ENCODE assay signal across 8 mouse cellular contexts in genomic region chr1:50926374-50927060, GRCm38 (mm10). TPM values are rescaled to one million over a fixed set of nuclear protein-coding genes. Genes with fewer than 3 reads are reported as not detected.
DNase-seq lines count a peak whose midpoint lies in the region; ATAC-seq lines count a peak whose summit lies in the region.

No protein-coding gene starts in this region.

- no peaks in the 10 kb centered on the region for H3K36me3 ChIP-seq in limb, embryonic 15.5 days

- H3K4me1 ChIP-seq in limb, embryonic 15.5 days, result peaks cover 21% of the 10 kb centered on the region

- peak overlapping the region; percentile 33; the same call in 1 of the 2 replicates for H3K9ac ChIP-seq in limb, embryonic 15.5 days

- peak overlapping the region; percentile 99 for H3K4me2 ChIP-seq in limb, embryonic 15.5 days

- ATAC-seq in limb, embryonic 15.5 days (ENCODE audit: insufficient number of reproducible peaks, low FRiP score, low TSS enrichment, low read depth), result no peak

- no peaks in the 10 kb centered on the region for H3K9me3 ChIP-seq in limb, embryonic 15.5 days

- WGBS in limb, embryonic 15.5 days, result 2% methylated on average over 23 of the region's 23 CpGs

- H3K4me3 ChIP-seq in limb, embryonic 15.5 days, result peak overlapping the region; percentile 61

- H3K27ac ChIP-seq in limb, embryonic 15.5 days, result no peak overlapping the region

- intact Hi-C loops in gastrocnemius, postnatal 36 days (cut with DNase I), result no loop called here

- peaks cover 37% of the 10 kb centered on the region for H3K27me3 ChIP-seq in limb, embryonic 15.5 days

- peak; percentile 4 to 13 for DNase-seq in gastrocnemius, postnatal 36 days
- no peak for DNase-seq in gastrocnemius, postnatal 25 days
- DNase-seq in 3134 (ENCODE audit: extremely low read depth, insufficient read length, low spot score), result peak; percentile 13
- peak; percentile 60 for DNase-seq in embryo, embryonic 10.5 days (ENCODE audit: low spot score)
- DNase-seq in heart, postnatal 4 days, result peak; percentile 17
- peak; percentile 30 for DNase-seq in right cerebral cortex, adult 18-20 months
- no peak for DNase-seq in ovary, postnatal 14 days (ENCODE audit: low spot score)

RNA-seq across cellular contexts. Expression of gene Tmeff2, which starts 26.1 kb away (rescaled TPM):
- total RNA-seq in gastrocnemius, postnatal 36 days (2021), result 1 to 10 TPM; 1.0 to 1.1 TPM
- total RNA-seq in gastrocnemius, postnatal 25 days (2021), result 1 to 10 TPM; 1.7 to 2.9 TPM
- total RNA-seq in heart, postnatal 4 days (2021), result under 1 TPM; 0.36 to 0.41 TPM
- polyA plus RNA-seq in limb, embryonic 15.5 days (2015; fragmentation: Nextera tagmentation; extraction: Ambion mirVana), result 20.1 and 23.6 TPM in 2 replicates

Comparison
In these comparisons a context has a peak if more than half of its experiments do, and no peak if none do; other contexts are left out.
1. DNase-seq: peak in gastrocnemius, postnatal 36 days (2 of 2), 3134 (single experiment), embryo, embryonic 10.5 days (single experiment), heart, postnatal 4 days (single experiment) and right cerebral cortex, adult 18-20 months (single experiment); none in gastrocnemius, postnatal 25 days (single experiment) and ovary, postnatal 14 days (single experiment).